Mouse (Mus musculus) MEL (cell line): Measurements from ENCODE around the gene Akt1s1.

Experiments
- CTCF ChIP-seq, 3 experiments: IDR thresholded peaks in 2 of 3; conservative IDR thresholded peaks in 1 of 3; 2 replicates each; pipeline ENCODE4 v1.5.1; 2011 to 2012; ENCODE audit warnings: low read length in 3 of 3, low read depth in 2 of 3, mild to moderate bottlenecking in 2 of 3, improper control_type of control experiment in 1 of 3, inconsistent platforms in 1 of 3, mixed read lengths in 1 of 3, moderate library complexity in 1 of 3; ENCODE audit not compliant: control insufficient read depth in 1 of 3, insufficient read depth in 1 of 3, poor library complexity in 1 of 3, severe bottlenecking in 1 of 3
- E2F4 ChIP-seq: IDR thresholded peaks from 2 replicates; pipeline ENCODE4 v1.6.1; 2011; ENCODE audit warnings: low read depth, low read length, improper control_type of control experiment, borderline replicate concordance
- ELF1 ChIP-seq: IDR thresholded peaks from 2 replicates; pipeline ENCODE4 v1.6.1; 2014; ENCODE audit warnings: low read depth, mild to moderate bottlenecking, inconsistent platforms, low read length, improper control_type of control experiment, moderate library complexity
- EP300 ChIP-seq, 2 experiments: IDR thresholded peaks; 2 replicates each; pipeline ENCODE4 v1.6.1; 2011; ENCODE audit warnings: improper control_type of control experiment in 2 of 2, low read length in 2 of 2, low read depth in 1 of 2, mild to moderate bottlenecking in 1 of 2
- GABPA ChIP-seq: IDR thresholded peaks from 2 replicates; pipeline ENCODE4 v1.6.1; 2012; ENCODE audit warnings: low read depth, mild to moderate bottlenecking, inconsistent platforms, low read length, improper control_type of control experiment, moderate library complexity
- HCFC1 ChIP-seq: IDR thresholded peaks from 2 replicates; pipeline ENCODE4 v1.6.1; 2012; ENCODE audit warnings: low read depth, mild to moderate bottlenecking, inconsistent platforms, low read length, improper control_type of control experiment, moderate library complexity
- MAFK ChIP-seq: IDR thresholded peaks from 2 replicates; pipeline ENCODE4 v1.6.1; 2011; ENCODE audit warnings: low read depth, mild to moderate bottlenecking, low read length, improper control_type of control experiment, borderline replicate concordance
- POLR2A ChIP-seq, 2 experiments: IDR thresholded peaks; 2 replicates each; pipeline ENCODE4 v1.6.1; 2011 to 2012; ENCODE audit warnings: low read length in 2 of 2, mild to moderate bottlenecking in 2 of 2, control low read depth in 1 of 2, improper control_type of control experiment in 1 of 2, low read depth in 1 of 2, moderate library complexity in 1 of 2; ENCODE audit not compliant: control insufficient read depth in 1 of 2, insufficient read depth in 1 of 2, poor library complexity in 1 of 2
- POLR2AphosphoS5 ChIP-seq: IDR thresholded peaks from 2 replicates; pipeline ENCODE4 v1.6.1; 2012; ENCODE audit warnings: low read depth, borderline replicate concordance, mild to moderate bottlenecking, inconsistent platforms, low read length, moderate library complexity, mixed read lengths
- UBTF ChIP-seq: IDR thresholded peaks from 2 replicates; pipeline ENCODE4 v1.6.1; 2012; ENCODE audit warnings: low read depth, mild to moderate bottlenecking, inconsistent platforms, low read length, improper control_type of control experiment, moderate library complexity, borderline replicate concordance; ENCODE audit not compliant: insufficient read depth

DNA sequence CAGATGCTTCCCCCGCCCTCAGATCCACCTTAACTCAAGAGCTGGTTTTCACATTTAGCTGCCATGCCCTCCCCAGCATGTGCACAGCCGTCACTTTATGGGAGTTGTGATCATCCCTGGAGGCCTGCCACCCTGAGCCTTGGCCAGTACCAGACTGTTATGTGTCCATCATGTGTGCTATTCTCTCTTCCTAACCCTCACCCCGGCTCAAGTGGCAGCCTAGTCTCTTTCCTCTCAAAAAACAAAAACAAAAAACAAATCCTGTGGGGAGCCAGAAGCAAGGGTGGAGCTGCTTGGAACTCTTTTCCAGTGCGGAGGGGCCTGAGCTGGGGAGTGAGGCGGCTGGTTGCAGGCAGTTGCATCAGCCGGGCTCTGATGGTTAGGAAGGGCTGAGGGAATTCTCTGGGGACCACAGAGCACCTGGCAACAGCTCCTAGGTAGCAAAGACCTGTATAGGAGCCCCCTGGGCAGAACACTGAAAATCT is 30.0 kb upstream of the Akt1s1 start:
- no peak for TF ChIP-seq GABPA
- peak; percentile 46 to 56; a peak in 2 of 4 replicates for TF ChIP-seq POLR2A (IDR thresholded peaks at IDR 0.05; ENCODE audit: control insufficient read depth in 1 of 2, insufficient read depth in 1 of 2, low read depth in 1 of 2, low read length in 2 of 2, poor library complexity in 1 of 2)
- no peak for TF ChIP-seq POLR2AphosphoS5
- no peak for TF ChIP-seq CTCF (IDR thresholded peaks at IDR 0.05 in 2 of 3, conservative IDR thresholded peaks at IDR 0.05 in 1 of 3; ENCODE audit: control insufficient read depth in 1 of 3, insufficient read depth in 1 of 3, low read depth in 2 of 3, low read length in 3 of 3, poor library complexity in 1 of 3, severe bottlenecking in 1 of 3)
- peak in 1 of 2 experiments; percentile 84; a peak in 2 of 4 replicates for TF ChIP-seq EP300 (IDR thresholded peaks at IDR 0.05; ENCODE audit: low read depth in 1 of 2, low read length in 2 of 2)
- TF ChIP-seq HCFC1: peak; percentile 76
- peak; percentile 68; the same call in 1 of the 2 replicates for TF ChIP-seq E2F4
- 0 out of 2 replicates have a peak, but pooled peaks have one; percentile 30 for TF ChIP-seq MAFK
- TF ChIP-seq ELF1: peak; percentile 55; the same call in 1 of the 2 replicates
- TF ChIP-seq UBTF: no peak
